Mouse (Mus musculus) urinary bladder, adult 18-20 months (tissue): Measurements from ENCODE around the gene Lrp10.

ENCODE experiments used
- DNase-seq, 2 experiments: peaks; one replicate each; pipeline ENCODE4 v3.0.0; 2022; ENCODE audit warnings: low spot score in 2 of 2, mixed read lengths in 2 of 2

Lrp10 gene

DNA sequence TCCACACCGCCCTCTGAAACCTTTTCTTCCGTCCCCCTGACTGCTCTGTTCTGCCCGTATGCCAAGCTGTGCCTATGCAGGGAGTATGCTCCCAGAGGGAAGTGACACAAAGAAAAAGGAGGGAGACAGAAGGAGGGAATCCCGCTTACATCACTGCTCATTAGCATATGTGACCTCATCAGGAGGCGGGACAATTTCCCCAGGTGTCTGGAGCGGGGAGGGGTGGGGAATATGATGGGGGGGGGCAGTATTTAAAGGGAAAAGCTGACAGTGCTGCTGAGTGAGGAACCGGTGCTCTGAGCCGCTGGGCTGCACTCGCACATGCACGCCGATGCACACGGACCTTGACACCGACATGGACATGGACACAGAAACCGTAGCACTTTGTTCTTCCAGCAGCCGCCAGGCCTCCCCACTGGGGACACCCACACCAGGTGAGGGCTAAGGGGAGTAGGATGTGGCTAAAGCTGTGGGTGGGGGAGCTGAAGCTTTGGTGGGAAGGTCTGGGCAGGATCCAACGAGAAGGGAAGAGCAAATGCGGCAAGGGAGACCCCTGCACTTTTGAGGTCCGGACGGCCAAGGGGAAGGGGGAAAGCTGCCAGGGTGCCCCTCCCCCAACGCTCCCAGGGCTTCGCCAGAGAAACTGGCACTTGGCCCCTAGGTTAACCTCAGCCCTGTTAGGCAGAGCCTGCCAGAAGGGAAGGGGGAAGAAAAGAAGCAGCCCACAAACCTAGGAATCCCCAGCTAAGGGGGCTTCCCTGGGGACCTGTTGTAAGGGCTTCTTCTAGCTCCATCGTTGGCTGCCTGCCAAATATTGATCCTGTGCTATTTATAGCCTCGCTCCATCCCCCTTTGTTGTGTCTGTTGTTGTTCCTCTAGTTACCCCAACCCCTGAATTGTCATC is 12.3 kb downstream of the Lrp10 start, which contains the start of gene Rem2:
Gene Rem2, plus strand, starts transcription at position 160 of the 904 bp plus-strand sequence.
- DNase-seq: no peak

DNA sequence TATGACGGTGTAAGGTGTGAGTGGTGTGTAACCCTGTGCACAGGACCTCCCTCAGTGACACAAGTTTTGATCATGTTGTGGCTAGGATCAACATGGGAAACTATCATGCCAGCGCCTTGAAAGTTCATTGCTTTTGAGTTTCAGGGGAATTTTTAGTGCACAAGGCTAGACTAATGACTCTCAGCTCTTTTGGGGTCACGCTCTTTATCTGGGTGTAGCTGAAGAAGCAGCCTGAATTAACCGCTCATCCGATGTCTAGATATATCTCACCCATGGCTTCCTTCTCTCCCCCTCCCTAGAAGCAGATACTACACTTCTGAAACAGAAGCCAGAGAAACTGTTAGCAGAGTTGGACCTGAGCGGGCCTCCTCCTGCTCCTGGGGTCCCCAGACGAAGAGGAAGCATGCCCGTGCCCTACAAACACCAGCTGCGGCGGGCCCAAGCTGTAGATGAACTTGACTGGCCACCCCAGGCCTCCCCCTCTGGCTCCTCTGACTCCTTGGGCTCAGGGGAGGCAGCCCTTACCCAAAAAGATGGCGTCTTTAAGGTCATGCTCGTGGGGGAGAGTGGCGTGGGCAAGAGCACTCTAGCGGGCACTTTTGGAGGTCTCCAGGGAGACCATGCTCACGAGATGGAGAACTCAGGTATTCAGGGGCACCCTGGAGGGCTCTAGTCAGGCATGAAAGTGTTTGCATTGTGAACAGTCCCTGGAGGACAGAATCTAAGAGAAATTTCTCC is 13.4 kb downstream of the Lrp10 start:
- DNase-seq: no peak

- DNase-seq: peak in 1 of 2 experiments; percentile 22
Measured at GRCm38 (mm10) chr14:54479451-54479920, 15.5 kb downstream of the Lrp10 start.

DNA sequence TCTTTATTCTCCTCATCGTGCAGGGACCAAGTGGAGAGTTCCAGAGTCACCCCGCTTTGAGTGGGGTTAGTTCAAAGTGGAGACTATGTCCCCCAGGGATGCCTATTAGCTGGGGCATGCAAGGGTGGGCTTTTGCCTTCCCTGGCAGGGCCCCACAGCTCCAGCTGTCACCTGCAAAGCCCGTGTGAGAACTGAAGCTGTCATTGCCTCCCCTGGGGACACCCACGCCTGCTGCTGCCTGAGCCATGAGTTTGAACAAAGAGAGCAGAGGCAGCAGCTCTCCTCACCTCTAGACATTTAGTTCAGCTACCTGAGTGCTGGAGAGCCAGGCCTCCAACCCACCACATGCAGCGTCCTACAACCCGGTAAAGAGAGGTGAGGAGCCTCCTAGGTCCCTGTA is 16.7 kb downstream of the Lrp10 start:
- no peak for DNase-seq

- no peak for DNase-seq
Measured at GRCm38 (mm10) chr14:54481402-54481801, 17.5 kb downstream of the Lrp10 start.

- no peak for DNase-seq
Measured at GRCm38 (mm10) chr14:54482498-54482897, 18.6 kb downstream of the Lrp10 start.

GRCm38 (mm10) chr14:54485899-54486298 is 22.0 kb downstream of the Lrp10 start:
- no peak for DNase-seq

DNA sequence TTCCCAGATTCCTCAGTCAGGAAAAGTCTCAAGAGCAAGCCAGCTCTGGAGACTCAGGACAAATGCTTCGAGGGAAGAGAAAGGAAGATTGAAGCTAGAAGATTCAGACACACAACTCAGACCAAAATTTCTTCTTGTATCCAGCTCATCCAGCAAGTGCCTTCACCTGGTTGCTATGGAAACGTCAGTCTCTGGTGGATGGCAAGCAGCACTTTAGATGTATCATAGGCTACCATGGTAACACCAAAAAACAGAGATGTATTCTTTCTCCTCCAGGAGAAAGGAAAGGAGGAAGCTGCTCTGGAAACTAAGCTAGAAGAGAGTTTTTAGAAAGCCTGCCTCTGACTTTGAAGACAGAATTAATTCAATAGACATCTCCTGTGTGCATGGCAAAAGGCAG is 23.8 kb downstream of the Lrp10 start:
- DNase-seq: no peak

- no peak for DNase-seq
Measured at GRCm38 (mm10) chr14:54488350-54488749, 24.4 kb downstream of the Lrp10 start.

DNA sequence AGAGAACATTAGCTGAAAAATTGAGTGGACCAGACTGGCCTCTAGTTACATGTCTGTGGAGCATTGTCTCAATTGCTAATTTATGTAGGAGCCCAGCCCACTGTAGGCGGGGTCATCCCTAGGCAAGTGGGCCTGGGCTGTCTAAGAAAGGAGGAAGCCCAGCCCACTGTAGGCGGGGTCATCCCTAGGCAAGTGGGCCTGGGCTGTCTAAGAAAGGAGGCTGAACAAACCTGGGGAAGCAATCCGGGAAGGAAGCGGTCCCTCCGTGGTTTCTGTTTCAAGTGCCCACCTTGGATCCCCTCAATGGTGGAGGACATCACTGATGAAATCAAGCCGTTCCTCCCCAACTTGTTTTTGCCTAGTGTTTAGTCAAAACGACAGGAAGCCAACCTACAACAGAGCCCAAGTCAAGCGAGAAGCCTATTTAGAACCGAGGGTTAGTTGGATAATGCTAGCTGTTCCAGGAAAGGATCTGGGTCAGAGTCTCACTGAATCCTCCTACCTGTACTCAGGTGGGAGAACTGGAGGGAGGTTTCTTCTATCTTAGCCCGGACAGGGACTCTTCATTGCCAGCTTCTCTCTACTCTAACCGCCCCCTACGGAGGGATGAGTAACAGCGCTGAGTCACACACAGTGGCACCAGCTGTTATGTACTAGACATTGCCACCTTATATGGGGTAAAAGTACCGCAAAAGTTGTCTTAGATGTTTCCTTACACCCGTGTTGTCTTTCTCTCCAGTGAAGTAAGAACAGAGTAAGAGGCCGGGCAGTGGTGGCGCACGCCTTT is 28.6 kb downstream of the Lrp10 start:
- DNase-seq: no peak

DNA sequence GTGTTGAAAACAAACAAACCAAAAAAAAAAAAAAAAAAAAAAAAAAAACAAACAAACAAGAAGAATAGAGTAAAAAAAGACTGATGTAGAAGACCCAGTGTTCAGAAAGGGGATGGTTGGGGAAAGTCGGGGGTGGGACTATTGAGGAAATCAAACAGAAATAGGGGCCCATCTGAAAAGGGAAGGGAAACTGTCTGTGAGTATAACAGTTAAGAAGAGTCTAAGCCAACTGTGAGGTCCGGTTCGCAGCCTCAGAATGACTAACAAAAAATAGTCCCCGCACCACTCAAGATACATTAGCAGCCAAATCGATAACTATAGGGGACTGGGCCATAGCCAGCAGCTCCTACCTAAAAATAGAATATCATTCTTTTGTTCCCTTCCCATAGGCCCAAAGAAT is 29.3 kb downstream of the Lrp10 start:
- no peak for DNase-seq

DNA sequence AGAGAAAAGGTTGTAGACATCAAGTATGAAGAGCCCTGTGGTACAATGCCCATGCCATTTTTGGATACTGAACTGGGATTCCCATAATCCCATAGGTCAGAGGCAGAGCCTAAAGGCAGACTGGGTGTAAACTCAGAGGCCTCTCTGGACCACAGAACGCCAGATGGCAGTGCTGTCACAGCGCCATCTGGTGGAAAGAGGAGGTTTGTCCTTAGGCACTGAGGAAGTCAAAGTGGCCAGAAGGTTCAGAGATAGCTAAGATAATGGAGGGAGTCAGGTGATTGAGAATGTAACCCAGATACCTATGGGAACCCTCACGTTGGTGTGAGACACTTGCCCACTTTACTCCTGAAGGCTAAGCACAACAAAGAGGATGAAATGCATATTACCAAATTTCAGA is 30.3 kb downstream of the Lrp10 start:
- peak in 1 of 2 experiments; percentile 25 for DNase-seq

DNA sequence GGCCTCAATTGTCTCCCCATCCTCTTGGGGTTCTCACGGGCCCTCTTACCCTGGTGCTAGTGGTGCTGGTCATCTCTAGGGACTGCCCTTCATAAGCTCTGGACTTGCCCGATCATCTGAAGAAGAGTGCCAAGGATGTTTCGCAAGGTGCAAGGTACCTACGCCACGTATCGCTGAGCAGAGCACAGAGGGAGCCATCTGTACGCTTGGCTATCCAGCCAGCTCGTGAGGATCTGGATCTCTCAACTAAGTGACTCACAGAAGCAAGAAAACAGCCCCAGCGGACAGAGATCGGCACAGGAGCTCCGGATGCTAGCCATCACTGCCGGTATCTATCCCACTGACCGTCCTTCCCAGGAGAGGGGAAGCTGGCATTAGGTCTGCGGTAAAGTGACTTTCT is 32.8 kb downstream of the Lrp10 start:
- no peak for DNase-seq

DNA sequence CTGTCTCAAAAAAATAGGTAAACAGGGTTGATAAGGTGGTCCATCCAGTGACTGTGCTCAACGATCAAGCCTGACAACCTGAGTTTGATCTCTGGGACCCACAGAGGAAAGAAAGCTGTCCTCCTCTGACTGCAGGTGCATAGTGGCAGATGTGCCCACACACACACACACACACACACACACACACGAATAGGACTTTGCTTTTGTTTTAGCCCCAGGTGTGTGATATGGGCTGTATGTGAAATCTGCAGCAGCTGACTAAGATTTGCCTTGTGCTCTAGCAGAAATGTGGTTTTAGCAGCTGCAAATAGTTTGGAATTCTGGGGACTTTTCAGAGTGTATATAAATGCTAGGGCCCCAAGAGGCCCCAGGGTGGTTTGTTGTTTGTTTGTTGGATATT is 35.4 kb downstream of the Lrp10 start:
- no peak for DNase-seq

- DNase-seq: no peak
Measured at GRCm38 (mm10) chr14:54501365-54501764, 37.4 kb downstream of the Lrp10 start.

DNA sequence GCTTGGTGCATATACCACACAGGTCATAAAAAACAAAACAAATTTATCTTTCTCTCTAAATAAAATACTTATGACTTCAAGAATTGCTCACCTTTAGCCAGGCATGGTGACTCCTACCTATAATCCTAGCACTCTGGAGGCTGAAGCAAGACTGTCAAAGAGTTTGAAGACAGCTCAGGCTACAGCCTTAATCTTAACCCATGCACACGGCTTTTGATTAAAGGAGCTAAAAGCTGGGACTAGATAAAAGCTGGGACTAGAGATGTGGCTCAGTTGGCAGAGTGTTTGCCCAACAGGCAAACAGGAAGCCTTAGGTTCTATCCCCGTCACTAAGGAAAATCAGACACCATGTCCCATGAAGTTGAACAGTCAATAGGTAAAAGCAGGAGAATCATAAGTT is 39.2 kb downstream of the Lrp10 start:
- no peak for DNase-seq

- DNase-seq: no peak
Measured at GRCm38 (mm10) chr14:54509774-54510173, 45.8 kb downstream of the Lrp10 start.

- no peak for DNase-seq
Measured at GRCm38 (mm10) chr14:54516710-54517310, 52.9 kb downstream of the Lrp10 start.
